Mouse (Mus musculus) forelimb bud, embryonic 11.5 days (tissue): Measurements from ENCODE around the gene Memo1.
"Not testable (repeated sequence)": the region's sequence is repeated elsewhere in the genome, so short reads cannot be mapped to it uniquely, and the experiment has no call there.

Experiments
- DNase-seq: peaks from one replicate; pipeline ENCODE4 v3.0.0-alpha.2; 2012; ENCODE audit warnings: low read depth, low spot score

The Memo1 gene

DNA sequence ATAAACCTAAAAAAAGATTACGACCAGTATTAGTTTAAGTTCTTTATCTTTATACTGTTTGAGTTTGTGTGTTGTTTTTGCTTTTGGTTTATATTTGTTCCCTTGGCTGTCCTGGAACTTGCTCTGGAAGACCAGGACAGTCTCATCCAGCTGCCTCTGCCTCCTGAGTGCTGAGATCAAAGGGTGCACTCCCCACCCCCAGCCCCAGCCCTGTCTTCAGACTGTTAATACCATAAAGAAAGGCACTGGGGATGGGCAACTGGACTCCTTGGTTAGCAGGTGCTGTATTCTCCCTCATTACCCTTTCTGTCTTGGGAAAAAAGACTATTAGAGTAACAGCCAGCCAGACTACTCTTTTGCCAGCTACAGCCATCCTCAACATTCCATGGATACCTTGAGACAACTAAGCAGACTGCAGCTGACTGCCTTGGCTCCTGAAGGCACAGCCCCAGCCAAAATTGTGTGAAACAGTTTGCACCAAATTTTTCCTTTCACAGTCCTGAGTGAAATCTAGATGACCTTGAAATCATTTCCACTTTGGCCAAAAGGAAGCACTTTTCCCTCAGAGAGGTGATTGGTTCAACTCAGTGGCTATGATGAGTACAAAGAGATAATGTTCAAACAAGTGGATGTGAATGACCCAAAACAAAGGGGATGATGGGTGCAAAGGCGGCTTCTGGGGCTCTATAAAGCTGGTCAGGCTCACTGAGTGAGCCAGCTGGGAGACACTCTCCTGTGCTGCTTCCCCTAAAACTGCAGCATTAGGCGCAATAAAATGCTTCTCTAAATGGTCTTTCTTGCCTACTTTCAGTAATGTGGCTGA, 30.8 kb downstream of the Memo1 start:
- DNase-seq, result no peak

DNA sequence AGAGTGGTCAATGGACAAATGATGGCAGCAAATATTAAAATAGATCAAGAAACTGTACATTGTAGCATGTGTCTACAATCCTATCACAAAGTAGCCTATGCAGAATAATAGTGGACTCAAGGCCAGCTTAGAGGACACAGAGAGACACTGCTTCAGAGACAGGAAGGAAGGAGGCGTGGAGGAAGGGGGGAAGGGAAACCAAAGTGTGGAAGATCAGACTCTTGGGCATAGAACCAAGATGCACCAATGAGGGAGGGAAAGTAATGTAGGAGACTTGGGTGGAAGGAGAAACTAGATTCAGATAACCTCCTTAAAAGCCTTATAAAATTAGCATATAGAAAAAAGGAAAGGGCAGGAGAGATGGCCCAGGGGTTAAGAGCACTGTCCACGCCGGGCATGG, 32.9 kb downstream of the Memo1 start:
- no peak for DNase-seq

DNA sequence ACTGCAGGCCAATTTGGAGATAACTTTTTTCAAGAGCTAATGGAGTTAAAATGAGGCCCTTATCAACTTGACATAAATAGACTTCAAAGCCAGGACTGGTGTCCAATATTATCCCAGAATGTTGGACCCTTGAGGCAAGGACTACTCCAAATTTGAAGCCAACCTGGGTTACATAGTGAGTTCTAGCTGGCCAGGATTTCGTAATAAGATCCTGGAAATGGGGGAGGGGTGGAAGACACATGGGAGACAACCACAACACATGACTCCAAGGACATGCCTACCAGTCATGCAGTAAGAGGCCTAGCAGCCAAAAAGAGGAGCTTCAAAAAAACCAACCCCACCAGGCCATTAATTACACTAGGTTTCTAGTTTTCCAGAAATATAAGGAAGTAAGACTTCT, 50.0 kb downstream of the Memo1 start:
- DNase-seq, result no peak

DNA sequence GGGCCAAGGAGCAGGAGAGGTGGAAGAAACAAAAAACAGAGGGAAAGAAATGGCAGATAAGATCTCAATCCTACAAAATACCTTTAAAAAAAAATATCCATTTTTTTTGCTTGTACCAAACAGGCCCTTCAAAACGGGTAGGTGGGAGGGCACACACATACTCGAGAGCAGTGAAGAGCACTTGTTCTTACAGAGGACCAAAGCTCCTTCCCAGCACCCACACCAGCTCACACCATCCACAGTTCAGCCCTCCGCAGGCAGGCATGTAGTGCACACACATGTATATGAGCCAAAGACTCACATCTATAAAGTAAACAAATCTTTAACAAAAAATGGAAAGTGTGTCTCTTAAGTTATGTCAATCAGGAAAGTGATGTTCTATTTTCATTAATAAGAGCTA, 52.5 kb downstream of the Memo1 start:
- no peak for DNase-seq

DNA sequence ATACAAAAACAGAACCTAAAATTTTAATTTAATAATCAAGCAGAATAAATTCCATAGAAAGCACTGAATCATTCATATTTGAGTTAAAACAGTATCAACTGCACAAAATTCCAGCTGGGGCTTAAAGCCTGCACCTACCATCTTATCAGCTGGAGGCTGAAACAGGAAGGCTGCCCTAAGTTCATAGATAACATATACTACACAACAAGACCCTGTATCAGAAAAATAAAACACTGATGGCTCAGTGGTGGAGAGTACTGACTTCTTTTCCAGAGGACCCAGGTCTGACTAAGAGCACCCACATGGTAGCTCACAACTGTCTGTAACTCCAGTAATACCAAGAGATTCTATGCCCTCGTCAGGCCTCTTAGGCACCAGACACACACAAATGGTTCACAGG, 55.0 kb downstream of the Memo1 start:
- no peak for DNase-seq

DNA sequence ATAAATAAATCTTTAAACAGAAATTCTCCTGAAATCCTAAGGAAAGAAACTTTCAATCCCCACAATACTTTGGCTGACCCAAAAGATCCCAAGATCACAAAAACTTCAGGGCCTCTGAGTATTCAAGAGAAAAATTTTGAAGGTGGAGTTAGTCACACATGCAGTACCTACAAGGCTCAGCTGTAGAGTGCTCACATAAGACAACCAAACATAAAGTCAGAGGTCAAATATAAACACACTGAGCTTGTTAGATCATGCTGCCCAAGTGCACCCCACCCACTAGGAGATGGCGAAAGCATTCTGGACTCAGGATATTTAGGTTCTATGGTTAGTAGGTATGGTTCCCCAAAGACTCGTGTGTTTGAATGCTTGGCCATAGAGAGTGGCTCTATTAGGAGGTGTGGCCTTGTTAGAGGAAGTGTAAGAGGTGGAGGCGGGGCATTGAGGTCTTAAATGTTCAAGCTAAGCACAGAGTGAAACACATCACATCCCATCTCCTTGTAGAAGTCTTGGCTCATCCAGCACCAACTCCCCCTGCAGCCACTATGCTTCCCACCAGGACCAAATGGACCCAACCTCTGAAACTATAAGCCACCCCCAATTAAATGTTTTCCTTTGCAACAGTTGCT, 67.1 kb downstream of the Memo1 start:
- no peak for DNase-seq

DNA sequence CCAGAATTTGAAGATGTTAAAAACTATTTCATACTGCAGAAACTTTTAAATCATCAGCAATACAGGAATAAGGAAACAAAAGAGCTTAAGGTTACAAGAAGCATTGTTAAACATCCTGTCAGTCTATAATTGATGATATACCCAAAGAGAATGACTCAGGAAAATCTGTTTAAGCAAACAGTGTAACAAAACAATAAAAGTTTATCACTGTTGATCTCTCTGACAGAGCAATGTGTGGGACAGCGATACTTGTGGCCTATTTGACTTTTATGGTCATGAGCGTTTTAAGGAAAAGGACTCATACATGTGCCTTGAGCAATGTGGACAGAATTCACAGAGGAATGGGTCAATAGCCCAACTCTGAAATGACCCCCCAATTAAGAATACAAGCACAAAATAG, 78.0 kb downstream of the Memo1 start:
- DNase-seq, result no peak

DNA sequence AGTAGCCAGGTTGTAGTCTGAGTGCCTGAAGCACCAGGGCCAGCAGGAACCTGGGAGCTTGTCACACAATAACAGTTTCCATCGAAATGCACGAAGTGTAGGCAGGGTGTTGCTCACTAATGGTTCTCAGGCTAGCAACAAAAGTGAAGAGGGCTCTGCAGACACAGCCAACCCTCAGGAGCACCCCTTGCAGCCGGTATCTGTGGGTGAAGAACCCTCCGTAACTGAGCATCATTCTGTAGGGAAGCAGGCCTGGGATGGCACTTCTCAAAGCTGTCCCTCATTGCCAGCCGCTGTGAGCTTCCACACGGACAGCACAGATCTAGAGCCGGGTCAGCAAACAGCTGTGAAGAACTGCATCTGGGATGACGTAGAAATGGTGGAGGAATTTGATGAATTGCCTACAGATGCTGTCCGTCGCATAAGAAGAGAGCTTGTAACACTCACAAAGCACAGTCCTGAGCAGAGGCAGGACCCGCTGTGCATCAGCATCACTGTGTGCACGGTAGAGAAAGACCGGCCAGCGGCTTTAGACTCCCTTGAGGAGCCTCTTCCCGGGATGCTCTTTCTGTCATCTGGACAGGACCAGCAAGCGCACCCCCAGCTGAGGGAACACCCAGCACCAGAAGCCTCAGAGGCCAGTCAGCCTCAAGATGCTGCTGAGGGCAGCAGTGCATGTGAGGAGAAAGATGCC, 82.3 kb downstream of the Memo1 start:
- not testable (repeated sequence) for DNase-seq

DNA sequence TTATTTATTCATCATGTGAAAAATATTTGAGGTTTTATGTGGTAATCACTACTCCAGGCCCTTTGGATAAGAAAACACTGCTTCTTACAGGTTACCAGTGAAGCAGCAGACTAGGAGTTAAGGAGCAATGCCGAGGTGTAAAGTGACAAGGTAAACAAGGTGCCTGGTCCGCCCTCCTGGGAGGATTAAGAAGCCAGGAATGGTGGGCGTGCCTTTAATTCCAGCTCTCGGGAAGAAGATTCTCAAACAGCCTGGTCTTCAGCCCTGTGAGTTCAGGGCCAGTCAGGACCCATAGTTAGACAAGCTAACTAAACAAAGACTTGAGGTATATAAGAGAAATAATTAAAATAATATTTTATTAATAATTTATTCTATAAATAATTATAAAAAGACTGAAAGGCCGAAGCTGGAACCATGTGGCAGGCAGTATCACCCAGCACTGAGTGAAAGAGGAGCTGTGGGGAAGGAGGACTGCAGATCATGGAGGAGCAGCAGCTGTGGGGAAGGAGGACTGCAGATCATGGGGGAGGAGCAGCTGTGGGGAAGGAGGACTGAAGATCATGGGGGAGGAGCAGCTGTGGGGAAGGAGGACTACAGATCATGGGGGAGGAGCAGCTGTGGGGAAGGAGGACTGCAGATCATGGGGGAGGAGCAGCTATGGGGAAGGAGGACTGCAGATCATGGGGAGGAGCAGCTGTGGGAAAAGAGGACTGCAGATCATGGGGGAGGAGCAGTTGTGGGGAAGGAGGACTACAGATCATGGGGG, 86.0 kb downstream of the Memo1 start:
- DNase-seq, result no peak

DNA sequence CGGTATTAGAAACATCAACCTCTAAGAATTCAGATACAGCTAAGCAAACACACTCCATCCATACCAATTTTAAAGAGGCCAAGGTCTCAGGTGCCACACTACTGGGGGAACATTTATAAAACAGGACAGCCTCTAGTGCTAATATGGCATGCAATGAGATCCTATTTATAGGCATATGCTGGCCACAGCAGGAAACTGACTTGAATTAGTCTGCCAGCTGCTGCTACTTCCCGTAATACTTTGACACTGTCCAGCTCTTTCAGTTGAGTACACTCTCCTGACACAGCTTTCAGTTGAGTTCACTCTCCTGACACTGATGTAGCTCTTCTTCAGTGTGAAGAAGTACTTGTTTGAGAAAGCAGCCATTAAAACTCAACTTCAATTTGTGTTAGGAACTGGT, 99.4 kb downstream of the Memo1 start:
- DNase-seq, result no peak

DNA sequence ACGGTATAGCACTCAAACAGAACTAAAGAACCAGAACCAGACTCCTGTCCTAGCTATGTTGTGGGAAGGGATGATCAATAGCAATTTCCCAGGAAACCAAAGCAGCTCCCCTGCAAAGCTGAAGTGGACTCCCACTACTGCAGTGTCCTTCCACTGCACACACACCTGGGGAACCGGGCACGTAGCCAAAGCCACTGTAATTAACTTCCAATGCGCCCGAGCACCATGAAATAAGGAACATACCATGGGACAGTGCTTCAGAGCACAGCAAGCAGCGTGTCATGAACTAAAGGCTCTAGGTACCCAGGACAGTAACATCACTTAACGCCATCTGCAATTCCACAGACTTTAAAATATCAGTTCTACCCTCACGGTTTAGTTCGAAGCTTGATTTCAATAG, 100.6 kb downstream of the Memo1 start:
- no peak for DNase-seq

DNA sequence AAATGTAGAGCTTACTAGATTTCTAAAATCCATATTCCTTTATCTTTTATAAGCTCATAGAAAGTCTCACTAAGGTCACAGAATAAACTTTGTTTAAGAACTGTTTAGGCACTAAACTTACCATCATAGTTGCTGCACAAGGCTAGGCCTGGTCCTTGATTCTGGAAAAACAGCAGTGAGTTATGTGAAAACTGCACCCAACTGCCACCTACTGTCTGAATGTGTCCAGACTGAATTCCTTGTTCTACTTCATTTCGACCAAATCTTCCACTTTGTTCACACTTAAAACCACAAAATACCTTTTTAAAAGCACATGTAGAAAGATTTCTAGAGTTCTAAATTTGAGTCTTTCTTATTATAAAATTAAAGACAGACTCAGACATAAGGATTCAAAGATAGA, 101.9 kb downstream of the Memo1 start:
- no peak for DNase-seq

DNA sequence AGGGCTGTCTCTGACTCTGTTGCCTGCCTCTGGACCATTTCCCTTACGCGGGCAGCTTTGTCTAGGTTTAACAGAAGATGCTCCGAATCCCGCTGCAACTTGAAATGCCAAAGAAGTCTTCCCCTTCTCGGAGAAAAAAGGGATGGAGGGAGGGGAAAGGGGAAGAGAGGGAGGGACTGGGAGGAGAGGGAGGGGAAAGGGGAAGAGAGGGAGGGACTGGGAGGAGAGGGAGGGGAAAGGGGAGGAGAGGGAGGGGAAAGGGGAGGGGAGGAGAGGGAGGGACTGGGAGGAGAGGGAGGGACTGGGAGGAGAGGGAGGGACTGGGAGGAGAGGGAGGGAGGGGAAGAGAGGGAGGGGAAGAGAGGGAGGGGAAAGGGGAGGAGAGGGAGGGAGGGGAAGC, 103.9 kb downstream of the Memo1 start:
- no peak for DNase-seq

DNA sequence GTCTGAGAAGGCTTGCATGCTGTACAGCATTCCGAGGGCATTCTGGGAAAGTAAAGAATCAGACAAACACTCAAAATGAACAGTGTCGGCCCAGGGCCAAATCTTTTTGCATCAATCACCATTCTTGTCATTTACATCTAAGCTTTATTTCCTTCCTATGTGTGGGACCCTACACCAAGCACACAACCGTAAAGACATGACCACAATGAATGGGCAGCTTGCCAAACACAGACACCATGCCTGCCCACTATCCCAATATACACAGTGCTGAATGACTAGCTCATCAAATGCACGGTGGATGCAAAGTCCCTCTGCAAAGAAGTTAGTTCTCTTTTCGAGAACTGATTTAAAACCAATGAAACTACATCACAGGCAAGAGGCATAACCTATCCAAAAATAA, 109.1 kb downstream of the Memo1 start:
- no peak for DNase-seq

DNA sequence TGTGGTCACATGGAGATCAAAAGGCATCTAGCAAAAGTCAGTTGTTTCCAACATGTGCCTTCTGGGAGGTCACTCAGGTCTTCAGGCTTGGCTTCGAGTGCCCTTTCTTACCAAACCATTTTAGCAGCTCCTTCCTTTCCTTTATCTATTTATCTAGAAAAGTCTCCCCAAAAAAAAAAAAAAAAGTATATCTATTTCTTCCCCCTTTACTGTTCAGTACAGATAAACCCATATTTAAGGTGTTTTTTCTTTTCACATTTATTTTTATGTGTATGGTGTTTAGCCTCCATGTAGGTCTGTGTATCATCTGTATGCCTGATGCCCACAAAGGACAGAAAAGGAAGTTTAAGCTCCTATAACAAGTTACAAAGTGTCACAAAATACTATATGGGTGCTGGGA, 110.6 kb downstream of the Memo1 start:
- DNase-seq, result no peak

DNA sequence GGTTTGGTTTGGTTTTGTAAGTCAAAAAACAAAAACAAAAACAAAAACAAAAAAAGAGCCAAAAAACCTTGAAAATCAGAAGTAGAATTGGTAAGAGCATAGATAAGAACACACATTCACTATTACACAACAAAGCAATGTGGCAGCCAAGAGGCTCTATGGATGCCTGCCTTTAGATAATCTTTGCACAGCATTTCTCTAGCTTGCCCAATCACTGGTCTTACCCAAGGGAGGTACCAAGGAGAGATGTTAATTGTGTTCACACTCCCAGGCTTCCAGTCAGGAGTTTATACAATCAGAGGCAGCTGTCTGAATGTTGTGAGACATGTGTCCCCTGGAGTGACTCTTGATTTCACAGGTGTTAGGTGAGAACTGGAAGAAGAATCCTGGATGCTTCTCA, 114.4 kb downstream of the Memo1 start:
- DNase-seq, result no peak

DNA sequence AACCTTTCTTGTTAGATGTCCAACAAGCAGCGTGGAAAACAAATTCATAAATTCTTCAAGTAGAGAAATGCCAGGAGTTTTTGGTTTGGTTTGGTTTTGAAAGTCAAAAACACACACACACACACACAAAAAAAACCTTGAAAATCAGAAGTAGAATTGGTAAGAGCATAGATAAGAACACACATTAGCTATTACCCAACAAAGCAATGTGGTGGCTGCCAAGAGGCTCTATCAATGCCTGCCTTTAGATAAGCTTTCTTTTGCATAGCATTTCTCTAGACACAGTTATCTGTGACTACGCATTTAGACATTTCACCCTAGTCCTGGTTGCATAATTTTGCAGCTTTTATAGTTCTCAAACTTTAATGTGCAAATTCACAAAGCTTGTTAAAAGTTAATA, 115.7 kb downstream of the Memo1 start:
- DNase-seq, result not testable (repeated sequence)

DNA sequence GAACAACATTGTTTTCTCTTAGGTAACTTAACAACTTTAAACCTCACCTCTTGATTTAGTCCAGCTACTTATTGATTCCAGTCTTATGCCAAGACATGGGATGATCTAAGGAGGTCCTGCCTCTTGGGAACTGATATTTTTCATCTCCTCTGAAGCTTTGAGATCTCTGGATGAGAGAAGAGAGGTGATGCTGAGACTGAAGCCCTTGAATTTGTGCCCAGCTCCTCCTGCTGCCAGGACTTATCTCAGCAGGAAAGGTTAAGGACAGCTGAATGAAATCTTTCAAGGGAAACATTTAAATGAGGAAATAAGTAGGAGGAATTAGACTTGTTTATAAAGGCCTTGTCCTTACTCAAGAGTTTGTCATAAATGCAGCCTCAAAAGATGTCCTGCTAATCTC, 121.6 kb downstream of the Memo1 start:
- DNase-seq, result no peak

DNA sequence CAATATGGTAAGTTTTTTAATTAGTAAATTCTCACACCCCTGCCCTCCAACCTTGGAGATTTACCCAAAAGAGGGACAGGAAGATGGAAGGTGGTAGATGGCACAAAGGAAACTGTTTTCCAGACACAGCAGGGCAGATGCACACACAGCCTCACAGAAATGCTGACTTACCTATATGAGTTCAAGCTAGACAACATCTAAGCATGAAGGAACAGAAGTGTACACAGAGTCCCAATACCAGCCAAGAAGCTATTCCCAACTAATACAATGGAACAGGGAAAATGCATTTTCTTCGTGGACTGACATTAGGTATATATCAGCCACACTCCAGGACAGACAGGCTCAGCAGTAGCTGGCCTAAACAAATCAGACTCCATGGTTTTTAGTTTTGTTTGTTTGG, 122.5 kb downstream of the Memo1 start:
- no peak for DNase-seq

DNA sequence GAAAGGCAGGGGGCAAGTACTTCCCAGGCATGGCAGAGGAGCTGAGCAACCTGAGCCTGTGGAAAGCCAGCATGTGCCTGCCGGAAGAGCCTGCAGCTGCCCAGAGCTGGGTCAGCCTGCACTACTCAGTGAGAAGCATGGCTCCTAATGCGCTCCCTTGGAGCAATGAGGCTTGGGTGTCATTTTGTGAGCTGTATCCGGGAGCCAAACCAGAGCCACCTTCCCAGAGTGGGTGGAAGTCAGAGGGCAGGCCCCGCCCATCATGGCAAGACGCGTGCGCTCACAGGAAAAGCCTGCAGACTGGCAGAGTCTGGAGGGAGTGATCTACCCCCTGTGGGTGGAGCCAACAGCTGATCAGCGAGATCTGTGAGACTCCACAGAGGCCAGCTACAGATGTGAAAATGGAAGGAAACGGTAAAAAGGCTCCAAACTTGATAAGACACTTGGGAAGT, 135.9 kb downstream of the Memo1 start:
- peak; percentile 76 for DNase-seq

DNA sequence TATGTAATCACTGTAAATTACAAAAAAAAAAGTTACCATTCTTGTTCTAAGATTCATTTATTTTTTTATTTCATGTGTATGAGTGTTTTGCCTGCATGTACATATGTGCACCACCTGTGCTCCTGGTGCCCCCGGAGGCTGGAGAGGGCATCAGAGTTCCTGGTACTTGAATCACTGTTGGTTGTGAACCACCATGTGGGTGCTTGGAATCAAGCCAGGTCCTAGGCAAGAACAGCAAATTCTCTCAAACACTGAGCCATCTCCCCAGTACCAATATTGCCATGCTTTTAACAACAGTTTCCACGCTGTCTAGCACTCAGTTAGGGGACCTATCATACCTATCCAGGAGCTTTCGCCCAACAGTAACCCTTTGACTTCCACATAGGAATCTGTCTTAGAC, 137.2 kb downstream of the Memo1 start:
- DNase-seq, result no peak
